Mouse (Mus musculus) small intestine, adult 2 months (tissue): ENCODE measurements around the gene Ccdc12.

Source experiments
- CTCF ChIP-seq: fragments of 200-500 bp; IDR thresholded peaks from 2 replicates; pipeline ENCODE4 v1.5.1; 2012; ENCODE audit warnings: low read depth, mild to moderate bottlenecking, control low read depth, inconsistent platforms, low read length, moderate library complexity, mixed read lengths; ENCODE audit not compliant: insufficient replicate concordance, insufficient read length; ENCODE audit errors: extremely low read depth
- POLR2A ChIP-seq: fragments of 200-500 bp; IDR thresholded peaks from 2 replicates; pipeline ENCODE4 v1.6.1; 2012; ENCODE audit warnings: low read depth, mild to moderate bottlenecking, control low read depth, inconsistent platforms, low read length, moderate library complexity

DNA sequence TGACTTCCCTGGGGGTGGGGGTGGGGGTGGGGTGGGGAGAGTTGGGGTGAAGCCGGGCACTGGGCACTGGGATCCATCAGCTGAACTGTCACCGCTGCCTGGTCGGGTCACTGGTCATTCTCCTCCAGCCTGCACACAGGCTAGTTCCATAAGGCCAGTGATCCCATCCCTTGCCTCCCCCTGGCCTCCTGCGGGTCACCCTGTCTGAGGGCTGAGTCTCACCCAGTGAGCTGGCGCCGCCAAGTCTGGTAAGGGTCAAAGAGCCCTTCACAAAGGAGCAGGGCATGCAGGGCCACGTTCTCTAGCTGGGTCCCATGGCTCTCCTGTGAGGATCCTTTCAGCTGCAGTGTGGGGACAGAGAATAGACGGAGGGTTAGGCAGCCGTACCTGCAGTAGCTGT, 12.5 kb upstream of the Ccdc12 start:
- no peak for TF ChIP-seq CTCF
- TF ChIP-seq POLR2A, result no peak
